Mouse (Mus musculus) spleen, adult 2 months (tissue): ENCODE data around the gene Rho.

ENCODE experiments used
- CTCF ChIP-seq: fragments of 200-500 bp; IDR thresholded peaks from 2 replicates; pipeline ENCODE4 v1.5.1; 2011; ENCODE audit warnings: mild to moderate bottlenecking, inconsistent platforms; ENCODE audit not compliant: insufficient read depth, insufficient read length, insufficient replicate concordance; ENCODE audit errors: extremely low read depth
- POLR2A ChIP-seq: fragments of 200-500 bp; IDR thresholded peaks from 2 replicates; pipeline ENCODE4 v1.6.1; 2011; ENCODE audit warnings: low read depth, low read length, inconsistent platforms

DNA sequence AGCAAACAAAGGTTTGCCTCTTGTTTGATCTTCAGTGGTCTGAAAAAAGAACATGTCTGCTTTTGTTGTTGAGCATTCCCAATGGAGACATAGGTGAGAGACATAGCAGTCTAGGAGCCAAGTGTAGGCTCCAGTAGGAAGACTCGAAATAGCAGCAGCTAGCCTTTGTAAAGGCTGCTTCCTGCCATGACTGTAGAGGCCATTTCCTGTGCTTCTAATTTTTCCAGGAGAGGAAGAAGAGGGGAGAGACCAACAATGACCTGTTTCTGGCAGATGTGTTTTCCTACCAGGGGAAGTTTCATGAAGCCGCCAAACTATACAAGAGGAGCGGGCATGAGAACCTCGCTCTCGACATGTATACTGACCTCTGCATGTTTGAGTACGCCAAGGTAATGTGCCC, 26.0 kb upstream of the Rho start:
- no peak for TF ChIP-seq POLR2A
- TF ChIP-seq CTCF = no peak
